Mouse (Mus musculus) testis, adult 2 months (tissue): Measurements from ENCODE around the gene Aspg.

Experiments used
- CTCF ChIP-seq: fragments of 200-500 bp; IDR thresholded peaks from 2 replicates; pipeline ENCODE4 v1.5.1; 2012; ENCODE audit warnings: low read depth, mild to moderate bottlenecking, inconsistent platforms, low read length, moderate library complexity; ENCODE audit not compliant: control insufficient read depth, insufficient read depth, insufficient replicate concordance
- POLR2A ChIP-seq: fragments of 200-500 bp; IDR thresholded peaks from 2 replicates; pipeline ENCODE4 v1.6.1; 2012; ENCODE audit warnings: low read depth, mild to moderate bottlenecking, inconsistent platforms, low read length, moderate library complexity; ENCODE audit not compliant: control insufficient read depth

- TF ChIP-seq POLR2A = no peak
- no peak for TF ChIP-seq CTCF
Observed at GRCm38 (mm10) chr12:112107685-112108084, 1.2 kb downstream of the Aspg start.
